Mouse (Mus musculus): ENCODE results near the gene Gm826. TPM values are rescaled to one million over a fixed set of nuclear protein-coding genes. Genes with fewer than 3 reads are reported as not detected.

The Gm826 gene
- polyA plus RNA-seq, 1 experiment from 2014 or later: 0.50 TPM

- H3K9ac ChIP-seq (ENCODE audit: low read length): no peak overlapping the region
- H3K4me3 ChIP-seq (ENCODE audit: low read length): no peak overlapping the region
- no peaks in the 10 kb centered on the region for H3K4me1 ChIP-seq (replicated peaks; ENCODE audit: control insufficient read depth, insufficient read depth, low read length)
- H3K27ac ChIP-seq (ENCODE audit: low read length): no peak overlapping the region
- 84% methylated on average over 8 of the region's 8 CpGs for WGBS
- no peaks in the 10 kb centered on the region for H3K36me3 ChIP-seq (ENCODE audit: control insufficient read depth, insufficient read depth, low read length)
- no peaks in the 10 kb centered on the region for H3K27me3 ChIP-seq (ENCODE audit: control insufficient read depth, insufficient read depth, low read depth, low read length)
- no peak for ATAC-seq (ENCODE audit: low read depth)
- H3K4me2 ChIP-seq (ENCODE audit: low read depth, low read length): no peak overlapping the region
- H3K9me3 ChIP-seq (ENCODE audit: control insufficient read depth, low read length): no peaks in the 10 kb centered on the region
Measured at GRCm38 (mm10) chr2:160263861-160264260, 70.1 kb downstream of the Gm826 start.

- H3K4me2 ChIP-seq (ENCODE audit: low read depth, low read length): no peak overlapping the region
- no peaks in the 10 kb centered on the region for H3K9me3 ChIP-seq (ENCODE audit: control insufficient read depth, low read length)
- no peak for ATAC-seq (ENCODE audit: low read depth)
- H3K27ac ChIP-seq (ENCODE audit: low read length): no peak overlapping the region
- no peaks in the 10 kb centered on the region for H3K4me1 ChIP-seq (replicated peaks; ENCODE audit: control insufficient read depth, insufficient read depth, low read length)
- 76% methylated on average over 3 of the region's 3 CpGs for WGBS
- H3K9ac ChIP-seq (ENCODE audit: low read length): no peak overlapping the region
- no peaks in the 10 kb centered on the region for H3K27me3 ChIP-seq (ENCODE audit: control insufficient read depth, insufficient read depth, low read depth, low read length)
- no peaks in the 10 kb centered on the region for H3K36me3 ChIP-seq (ENCODE audit: control insufficient read depth, insufficient read depth, low read length)
- no peak overlapping the region for H3K4me3 ChIP-seq (ENCODE audit: low read length)
Measured at GRCm38 (mm10) chr2:160261538-160261937, 72.4 kb downstream of the Gm826 start.

Other genes starting within 250 kb of the Gm826 start
- gene Mafb, start 32.9 kb upstream of the Gm826 start, polyA plus RNA-seq (2015; fragmentation: Nextera tagmentation; extraction: Ambion mirVana): 2.6 and 2.9 TPM in 2 replicates

All from lung, embryonic 16.5 days (tissue).